Mouse (Mus musculus) neural tube, embryonic 11.5 days (tissue): ENCODE results near the gene Srebf2. TPM values are rescaled to one million over a fixed set of nuclear protein-coding genes. Genes with fewer than 3 reads are reported as not detected.
A peak's percentile ranks its signal among the peaks of the same experiment; 100 is the strongest.

Source experiments
- ATAC-seq: fragments of 200-750 bp; cut with Nextera tagmentation; 2 replicates; pipeline ENCODE4 v1.8.0; 2017; ENCODE audit warnings: moderate number of reproducible peaks, mild to moderate bottlenecking, moderate TSS enrichment, moderate library complexity; ENCODE audit not compliant: insufficient read depth, low FRiP score, low TSS enrichment
- DNase-seq: peaks from one replicate; pipeline ENCODE4 v3.0.0-alpha.2; 2015; ENCODE audit warnings: low spot score
- H3K27ac ChIP-seq: fragments of 300-500 bp; sonication (generic); 2 replicates; pipeline ENCODE4 v1.5.1; 2014; ENCODE audit warnings: low read depth, mild to moderate bottlenecking, low read length
- H3K27me3 ChIP-seq: fragments of 300-500 bp; sonication (generic); 2 replicates; pipeline ENCODE4 v1.6.1; 2014; ENCODE audit warnings: mild to moderate bottlenecking, low read length, mixed read lengths; ENCODE audit not compliant: control insufficient read depth, insufficient read depth
- H3K36me3 ChIP-seq: fragments of 300-500 bp; sonication (generic); 2 replicates; pipeline ENCODE4 v1.6.1; 2014; ENCODE audit warnings: mild to moderate bottlenecking, low read length, moderate library complexity, mixed read lengths; ENCODE audit not compliant: control insufficient read depth, insufficient read depth
- H3K4me1 ChIP-seq: fragments of 300-500 bp; sonication (generic); 2 replicates; pipeline ENCODE4 v1.6.1; 2014; ENCODE audit warnings: low read length, mixed read lengths; ENCODE audit not compliant: control insufficient read depth, insufficient read depth
- H3K4me2 ChIP-seq: fragments of 300-500 bp; sonication (generic); 2 replicates; pipeline ENCODE4 v1.6.1; 2014; ENCODE audit warnings: low read depth, mild to moderate bottlenecking, moderate library complexity
- H3K4me3 ChIP-seq: fragments of 300-500 bp; sonication (generic); 2 replicates; pipeline ENCODE4 v1.5.1; 2014; ENCODE audit warnings: low read depth, low read length
- H3K9ac ChIP-seq: fragments of 300-500 bp; sonication (generic); 2 replicates; pipeline ENCODE4 v1.6.1; 2014; ENCODE audit warnings: mild to moderate bottlenecking, low read length
- H3K9me3 ChIP-seq: fragments of 300-500 bp; sonication (generic); 2 replicates; pipeline ENCODE4 v1.6.1; 2016; ENCODE audit warnings: low read length; ENCODE audit not compliant: control insufficient read depth
- WGBS: fragments of 180-500 bp; shearing (Covaris S2); extraction: QIAGEN DNeasy Blood & Tissue Kit; methylation state at CpG from one replicate; pipeline ENCODE4 v1.1.7; 2014; 5-methylcytosine and 5-hydroxymethylcytosine counted together
- polyA plus RNA-seq: library from polyadenylated mRNA; unstranded; fragments of >200 nt; fragmentation: Nextera tagmentation; extraction: Ambion mirVana; gene quantifications from 2 replicates; pipeline ENCODE4 v1.2.1, GENCODE M21; 2014

The Srebf2 gene
- polyA plus RNA-seq, 1 experiment from 2014 or later: 195 TPM

- Histone ChIP-seq H3K27ac (no peak overlapping the region), H3K9ac (no peak overlapping the region), H3K4me2 (no peak overlapping the region), H3K4me1 (peaks cover 19% of the 10 kb centered on the region), H3K4me3 (no peak overlapping the region), H3K36me3 (no peaks in the 10 kb centered on the region), H3K27me3 (no peaks in the 10 kb centered on the region), H3K9me3 (no peaks in the 10 kb centered on the region)
- ATAC-seq: no peak
- peak; percentile 8 for DNase-seq
Measured at GRCm38 (mm10) chr15:82150042-82150441, 3.1 kb downstream of the Srebf2 start.

GRCm38 (mm10) chr15:82151176-82151575 is 4.2 kb downstream of the Srebf2 start:
- no peak overlapping the region for H3K9ac ChIP-seq
- H3K4me1 ChIP-seq: peaks cover 14% of the 10 kb centered on the region
- no peak for ATAC-seq
- no peaks in the 10 kb centered on the region for H3K36me3 ChIP-seq
- H3K4me2 ChIP-seq: no peak overlapping the region
- no peaks in the 10 kb centered on the region for H3K27me3 ChIP-seq
- no peak overlapping the region for H3K4me3 ChIP-seq
- no peak overlapping the region for H3K27ac ChIP-seq
- DNase-seq: no peak
- no peaks in the 10 kb centered on the region for H3K9me3 ChIP-seq
- 92% methylated on average over 4 of the region's 4 CpGs for WGBS

DNA sequence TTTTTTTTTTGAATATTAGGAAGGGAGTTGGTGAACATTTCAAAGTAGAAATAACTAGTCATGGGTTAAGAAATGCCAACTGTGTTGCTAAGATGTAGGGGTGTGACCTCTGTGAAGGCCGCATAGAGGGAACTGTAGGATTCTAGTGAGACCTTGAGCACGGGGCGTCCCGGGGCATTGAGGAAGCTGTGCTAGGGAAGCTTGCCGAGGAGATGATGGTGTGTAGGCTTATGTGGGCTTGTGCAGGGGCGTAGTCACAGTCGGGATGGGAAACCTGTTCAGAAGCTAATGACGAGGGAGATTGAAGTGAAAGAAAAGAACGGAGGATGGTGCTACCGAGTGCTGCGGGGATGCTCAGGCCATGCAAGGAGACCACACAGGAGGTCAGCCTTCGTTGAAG is 5.0 kb downstream of the Srebf2 start:
- Histone ChIP-seq H3K9me3 (no peaks in the 10 kb centered on the region), H3K4me2 (no peak overlapping the region), H3K4me1 (peaks cover 12% of the 10 kb centered on the region), H3K4me3 (no peak overlapping the region), H3K36me3 (no peaks in the 10 kb centered on the region), H3K9ac (no peak overlapping the region), H3K27ac (no peak overlapping the region), H3K27me3 (no peaks in the 10 kb centered on the region)
- ATAC-seq (no peak), DNase-seq (no peak)
- 88% methylated on average over 12 of the region's 12 CpGs for WGBS

- Histone ChIP-seq H3K36me3 (no peaks in the 10 kb centered on the region), H3K27ac (no peak overlapping the region), H3K4me1 (peaks cover 12% of the 10 kb centered on the region), H3K27me3 (no peaks in the 10 kb centered on the region), H3K9me3 (no peaks in the 10 kb centered on the region), H3K9ac (no peak overlapping the region), H3K4me3 (no peak overlapping the region), H3K4me2 (no peak overlapping the region)
- WGBS: 89% methylated on average over 7 of the region's 7 CpGs
- no peak for ATAC-seq
- no peak for DNase-seq
Measured at GRCm38 (mm10) chr15:82152435-82152834, 5.5 kb downstream of the Srebf2 start.

DNA sequence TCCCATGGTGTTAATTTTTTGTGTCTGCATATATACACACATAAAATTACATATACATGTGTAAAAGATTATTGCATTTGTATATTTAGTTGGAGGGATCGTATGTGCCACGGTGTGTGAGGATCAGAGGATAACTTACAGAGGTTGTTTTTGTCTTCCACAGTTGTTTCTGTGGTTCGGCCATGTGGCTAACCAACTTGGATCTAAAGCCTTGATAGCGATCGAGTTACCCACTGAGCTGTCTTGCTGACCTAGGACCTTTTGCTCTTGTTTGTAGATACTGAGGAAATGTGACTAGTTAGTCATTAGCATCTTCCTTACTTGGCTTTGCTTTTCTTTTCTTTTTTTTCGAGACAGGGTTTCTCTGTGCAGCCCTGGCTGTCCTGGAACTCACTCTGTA is 9.3 kb downstream of the Srebf2 start:
- no peak for ATAC-seq
- no peak for DNase-seq
- no peaks in the 10 kb centered on the region for H3K9me3 ChIP-seq
- H3K4me2 ChIP-seq: no peak overlapping the region
- H3K4me1 ChIP-seq: peaks cover 18% of the 10 kb centered on the region
- H3K27me3 ChIP-seq: no peaks in the 10 kb centered on the region
- 93% methylated on average over 6 of the region's 6 CpGs for WGBS
- no peak overlapping the region for H3K27ac ChIP-seq
- H3K36me3 ChIP-seq: no peaks in the 10 kb centered on the region
- H3K9ac ChIP-seq: no peak overlapping the region
- H3K4me3 ChIP-seq: no peak overlapping the region

GRCm38 (mm10) chr15:82156902-82157301 is 9.9 kb downstream of the Srebf2 start:
- Histone ChIP-seq H3K36me3 (no peaks in the 10 kb centered on the region), H3K4me1 (peaks cover 21% of the 10 kb centered on the region)

DNA sequence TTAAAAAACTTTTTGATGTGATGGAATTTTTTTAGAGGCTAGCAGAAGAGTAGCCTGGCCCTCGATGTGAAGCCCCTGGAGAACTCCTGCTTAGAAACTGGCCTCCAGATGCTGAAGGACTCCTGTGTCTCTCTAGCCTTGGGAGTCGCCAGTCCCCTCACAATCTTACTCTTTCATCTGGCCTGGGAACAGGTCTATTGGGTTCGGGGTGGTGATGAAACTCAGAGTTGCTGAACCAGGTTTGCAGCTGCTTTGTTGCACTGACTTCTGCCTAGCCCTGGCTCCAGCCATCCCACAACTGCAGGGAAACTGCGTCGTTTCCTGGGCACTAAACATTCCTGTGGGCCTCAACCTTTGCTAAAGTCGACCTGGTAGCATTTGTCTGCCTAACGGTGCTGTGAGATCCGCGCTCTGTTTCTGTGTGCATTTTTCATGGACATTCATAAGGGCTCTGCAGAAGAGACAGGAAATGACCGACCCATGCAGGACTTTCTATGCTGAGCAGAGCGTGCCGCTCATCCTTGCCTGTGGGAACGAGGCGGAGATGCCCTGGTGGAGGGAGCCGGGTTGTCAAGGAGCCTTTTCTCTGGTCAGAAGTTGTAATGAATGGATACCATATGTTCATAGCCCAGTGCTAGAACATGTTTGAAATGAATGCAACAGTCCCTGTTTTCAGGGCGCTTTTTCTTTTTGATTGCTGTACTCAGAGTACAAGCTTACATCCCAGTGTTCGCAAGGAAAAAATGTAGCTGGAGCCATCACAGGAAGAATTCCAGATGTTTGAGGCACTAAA is 11.5 kb downstream of the Srebf2 start:
- H3K4me1 ChIP-seq: peaks cover 21% of the 10 kb centered on the region
- 56% methylated on average over 17 of the region's 17 CpGs for WGBS
- peak overlapping the region; percentile 53; the same call in 1 of the 2 replicates for H3K27ac ChIP-seq

More at GRCm38 (mm10) chr15:82156902-82157301, 9.9 kb downstream of the Srebf2 start:
- Histone ChIP-seq H3K9me3 (no peaks in the 10 kb centered on the region), H3K9ac (no peak overlapping the region), H3K4me3 (no peak overlapping the region), H3K27me3 (no peaks in the 10 kb centered on the region), H3K27ac (no peak overlapping the region), H3K4me2 (no peak overlapping the region)
- WGBS: 73% methylated on average over 10 of the region's 10 CpGs
- DNase-seq (no peak), ATAC-seq (no peak)

GRCm38 (mm10) chr15:82159471-82159870 is 12.5 kb downstream of the Srebf2 start:
- no peaks in the 10 kb centered on the region for H3K9me3 ChIP-seq
- H3K4me2 ChIP-seq: no peak overlapping the region
- ATAC-seq: no peak

More for the DNA sequence above, 11.5 kb downstream of the Srebf2 start:
- DNase-seq (peak; percentile 33), ATAC-seq (no peak)
- no peaks in the 10 kb centered on the region for H3K27me3 ChIP-seq
- no peak overlapping the region for H3K4me3 ChIP-seq
- H3K9me3 ChIP-seq: no peaks in the 10 kb centered on the region
- no peak overlapping the region for H3K9ac ChIP-seq
- no peaks in the 10 kb centered on the region for H3K36me3 ChIP-seq
- no peak overlapping the region for H3K4me2 ChIP-seq

More at GRCm38 (mm10) chr15:82159471-82159870, 12.5 kb downstream of the Srebf2 start:
- H3K4me3 ChIP-seq: no peak overlapping the region
- 0 out of 2 replicates have a peak overlapping the region, but pooled peaks have one; percentile 17 for H3K27ac ChIP-seq
- no peak overlapping the region for H3K9ac ChIP-seq
- H3K27me3 ChIP-seq: no peaks in the 10 kb centered on the region
- H3K36me3 ChIP-seq: no peaks in the 10 kb centered on the region
- peaks cover 21% of the 10 kb centered on the region for H3K4me1 ChIP-seq
- DNase-seq: no peak
- WGBS: 86% methylated on average over 9 of the region's 9 CpGs
